Mouse (Mus musculus): Measurements from ENCODE around the gene Tbxas1. TPM values are rescaled to one million over a fixed set of nuclear protein-coding genes. Genes with fewer than 3 reads are reported as not detected.

The Tbxas1 gene
- polyA plus RNA-seq (2015; fragmentation: Nextera tagmentation; extraction: Ambion mirVana), result 2.5 and 2.6 TPM in 2 replicates

GRCm38 (mm10) chr6:38875258-38876070 lies at the start of gene Tbxas1:
Gene Tbxas1, plus strand, starts transcription at chr6:38875404.
- no peaks in the 10 kb centered on the region for H3K9me3 ChIP-seq (replicated peaks)
- WGBS, result under 1% methylated on average over 74 of the region's 77 CpGs
- H3K36me3 ChIP-seq, result no peaks in the 10 kb centered on the region
- H3K9ac ChIP-seq, result peak within 1 kb of the TSS; percentile 97
- H3K27ac ChIP-seq (replicated peaks), result peak within 1 kb of the TSS; percentile 94
- H3K4me1 ChIP-seq, result peaks cover 14% of the 10 kb centered on the region
- H3K27me3 ChIP-seq, result no peaks in the 10 kb centered on the region
- peak; percentile 2; the same call in 1 of the 2 replicates for ATAC-seq (ENCODE audit: insufficient number of reproducible peaks, low FRiP score, low TSS enrichment, low read depth)
- H3K4me3 ChIP-seq (replicated peaks), result peak within 1 kb of the TSS; percentile 96
- H3K4me2 ChIP-seq (replicated peaks), result peak within 1 kb of the TSS; percentile 70

DNA sequence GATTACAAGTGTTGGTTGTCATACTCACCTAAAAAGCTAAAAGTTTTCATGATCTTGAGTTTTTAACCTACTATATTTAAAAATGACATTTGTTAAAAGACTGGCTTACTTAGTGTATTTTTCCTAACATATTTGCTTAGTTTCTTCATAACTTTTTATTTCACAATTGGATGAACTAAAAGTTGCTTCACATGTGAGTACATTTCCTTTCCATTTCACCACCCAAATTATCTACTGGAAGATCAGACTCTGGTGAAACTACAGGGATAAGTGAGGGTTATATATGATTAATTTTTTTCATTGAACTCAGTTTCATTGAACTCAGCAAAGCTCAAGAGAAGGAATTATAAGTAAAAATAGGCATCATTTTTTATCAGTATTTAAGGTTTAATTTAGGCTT lies 49.3 kb upstream of the Tbxas1 start:
- Histone ChIP-seq H3K4me2 (replicated peaks) (no peak overlapping the region), H3K4me3 (replicated peaks) (no peak overlapping the region), H3K9ac (no peak overlapping the region), H3K9me3 (replicated peaks) (no peaks in the 10 kb centered on the region), H3K27me3 (no peaks in the 10 kb centered on the region), H3K4me1 (peaks cover 5% of the 10 kb centered on the region), H3K27ac (replicated peaks) (no peak overlapping the region), H3K36me3 (no peaks in the 10 kb centered on the region)
- no peak for ATAC-seq (ENCODE audit: insufficient number of reproducible peaks, low FRiP score, low TSS enrichment, low read depth)

GRCm38 (mm10) chr6:38826857-38827256 lies 48.3 kb upstream of the Tbxas1 start:
- Histone ChIP-seq H3K27me3 (no peaks in the 10 kb centered on the region), H3K36me3 (no peaks in the 10 kb centered on the region), H3K4me3 (replicated peaks) (no peak overlapping the region), H3K27ac (replicated peaks) (no peak overlapping the region), H3K9ac (no peak overlapping the region), H3K4me2 (replicated peaks) (no peak overlapping the region), H3K4me1 (peaks cover 5% of the 10 kb centered on the region), H3K9me3 (replicated peaks) (no peaks in the 10 kb centered on the region)
- no peak for ATAC-seq (ENCODE audit: insufficient number of reproducible peaks, low FRiP score, low TSS enrichment, low read depth)
- 36% methylated on average over 3 of the region's 3 CpGs for WGBS

DNA sequence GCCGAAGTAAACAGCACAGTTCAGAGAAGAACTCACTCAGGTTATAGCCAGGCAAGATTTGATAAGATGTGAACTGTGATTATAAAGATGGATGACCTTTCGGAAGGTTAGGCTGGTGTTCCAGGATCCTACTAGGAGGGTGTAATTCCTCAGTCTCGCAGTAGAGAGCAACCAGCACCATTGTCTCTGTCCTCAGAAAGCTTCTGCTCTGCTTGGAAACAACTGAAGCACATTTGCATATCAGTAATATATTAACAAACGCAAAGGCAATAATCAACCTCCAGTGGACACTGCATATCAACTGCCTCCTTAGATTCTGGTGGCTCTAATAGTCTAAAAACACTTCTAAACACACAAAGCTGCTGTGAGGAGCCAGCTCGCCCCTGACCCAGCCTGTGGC lies 47.8 kb upstream of the Tbxas1 start:
- no peak for ATAC-seq (ENCODE audit: insufficient number of reproducible peaks, low FRiP score, low TSS enrichment, low read depth)

DNA sequence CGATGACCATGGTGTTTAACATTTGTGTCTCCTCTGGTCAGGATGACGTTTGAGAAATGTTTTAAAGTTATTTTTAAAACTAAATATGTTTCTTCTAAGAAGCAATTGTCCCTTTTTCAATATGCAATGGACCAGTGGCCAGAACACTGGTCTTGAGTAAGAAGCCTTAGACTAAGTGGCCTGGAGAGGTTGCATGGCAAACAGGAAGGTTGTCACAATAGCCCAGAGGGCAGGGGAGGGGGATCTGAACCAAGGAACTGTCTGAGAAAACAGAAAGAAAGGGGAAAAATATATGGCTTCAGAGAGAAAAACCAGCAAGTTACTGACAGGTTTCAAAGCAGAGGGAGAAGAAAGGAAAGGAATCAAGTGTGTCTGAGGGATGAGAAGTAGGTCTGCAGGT lies 47.0 kb upstream of the Tbxas1 start:
- Histone ChIP-seq H3K27ac (replicated peaks) (no peak overlapping the region), H3K9ac (no peak overlapping the region), H3K9me3 (replicated peaks) (no peaks in the 10 kb centered on the region), H3K4me3 (replicated peaks) (no peak overlapping the region), H3K4me2 (replicated peaks) (no peak overlapping the region), H3K36me3 (no peaks in the 10 kb centered on the region), H3K4me1 (peaks cover 10% of the 10 kb centered on the region), H3K27me3 (no peaks in the 10 kb centered on the region)
- ATAC-seq (ENCODE audit: insufficient number of reproducible peaks, low FRiP score, low TSS enrichment, low read depth), result no peak
- WGBS, result 76% methylated on average over 2 of the region's 2 CpGs

More for the DNA sequence above, 47.8 kb upstream of the Tbxas1 start:
- H3K9ac ChIP-seq, result no peak overlapping the region
- H3K27me3 ChIP-seq, result no peaks in the 10 kb centered on the region
- WGBS, result 70% methylated on average over 5 of the region's 5 CpGs
- no peaks in the 10 kb centered on the region for H3K36me3 ChIP-seq
- H3K4me3 ChIP-seq (replicated peaks), result no peak overlapping the region
- H3K9me3 ChIP-seq (replicated peaks), result no peaks in the 10 kb centered on the region
- H3K4me2 ChIP-seq (replicated peaks), result no peak overlapping the region
- peaks cover 5% of the 10 kb centered on the region for H3K4me1 ChIP-seq
- no peak overlapping the region for H3K27ac ChIP-seq (replicated peaks)

- H3K9ac ChIP-seq, result no peak overlapping the region
- no peak overlapping the region for H3K4me2 ChIP-seq (replicated peaks)
- no peaks in the 10 kb centered on the region for H3K9me3 ChIP-seq (replicated peaks)
- WGBS, result 37% methylated on average over 3 of the region's 3 CpGs
- H3K4me1 ChIP-seq, result peaks cover 10% of the 10 kb centered on the region
- H3K36me3 ChIP-seq, result no peaks in the 10 kb centered on the region
- no peak for ATAC-seq (ENCODE audit: insufficient number of reproducible peaks, low FRiP score, low TSS enrichment, low read depth)
- H3K4me3 ChIP-seq (replicated peaks), result no peak overlapping the region
- H3K27me3 ChIP-seq, result no peaks in the 10 kb centered on the region
- no peak overlapping the region for H3K27ac ChIP-seq (replicated peaks)
Observed at GRCm38 (mm10) chr6:38829452-38829851, 45.8 kb upstream of the Tbxas1 start.

DNA sequence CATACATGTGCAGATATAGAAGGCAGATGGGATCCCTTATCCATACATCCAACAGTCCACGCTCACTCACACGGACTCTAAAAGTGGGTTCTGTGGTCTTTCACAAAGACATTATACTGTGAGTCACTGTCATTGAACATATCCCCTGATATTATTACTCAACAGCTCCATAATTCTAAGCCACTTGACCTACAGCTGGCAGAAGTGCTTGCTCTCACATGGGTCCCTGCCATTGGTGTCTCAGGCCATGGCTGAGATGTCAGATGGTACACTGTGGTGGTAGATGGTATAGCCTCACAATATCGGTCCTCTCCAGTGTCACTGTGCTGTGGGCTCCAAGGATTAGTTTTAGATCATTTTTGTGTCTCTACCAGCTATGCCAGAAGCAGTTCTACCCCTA lies 41.5 kb upstream of the Tbxas1 start:
- no peak overlapping the region for H3K27ac ChIP-seq (replicated peaks)
- peaks cover 10% of the 10 kb centered on the region for H3K4me1 ChIP-seq
- ATAC-seq (ENCODE audit: insufficient number of reproducible peaks, low FRiP score, low TSS enrichment, low read depth), result no peak
- no peak overlapping the region for H3K4me3 ChIP-seq (replicated peaks)
- H3K36me3 ChIP-seq, result no peaks in the 10 kb centered on the region
- H3K9ac ChIP-seq, result no peak overlapping the region
- no peaks in the 10 kb centered on the region for H3K27me3 ChIP-seq
- H3K9me3 ChIP-seq (replicated peaks), result no peaks in the 10 kb centered on the region
- no peak overlapping the region for H3K4me2 ChIP-seq (replicated peaks)
- WGBS, result 93% methylated on average over 3 of the region's 3 CpGs

- Histone ChIP-seq H3K4me3 (replicated peaks) (no peak overlapping the region), H3K9ac (no peak overlapping the region), H3K4me2 (replicated peaks) (no peak overlapping the region), H3K36me3 (no peaks in the 10 kb centered on the region), H3K27ac (replicated peaks) (no peak overlapping the region), H3K4me1 (peaks cover 8% of the 10 kb centered on the region; the same call in 1 of the 2 replicates), H3K9me3 (replicated peaks) (no peaks in the 10 kb centered on the region), H3K27me3 (no peaks in the 10 kb centered on the region)
- ATAC-seq (ENCODE audit: insufficient number of reproducible peaks, low FRiP score, low TSS enrichment, low read depth), result no peak
- WGBS, result 84% methylated on average over 2 of the region's 2 CpGs
Observed at GRCm38 (mm10) chr6:38834727-38835126, 40.5 kb upstream of the Tbxas1 start.

- 83% methylated on average over 1 of the region's 1 CpGs for WGBS
- Histone ChIP-seq H3K9ac (no peak overlapping the region), H3K36me3 (no peaks in the 10 kb centered on the region), H3K9me3 (replicated peaks) (no peaks in the 10 kb centered on the region), H3K4me1 (peaks cover 9% of the 10 kb centered on the region), H3K27ac (replicated peaks) (no peak overlapping the region), H3K4me2 (replicated peaks) (no peak overlapping the region), H3K4me3 (replicated peaks) (no peak overlapping the region), H3K27me3 (no peaks in the 10 kb centered on the region)
- ATAC-seq (ENCODE audit: insufficient number of reproducible peaks, low FRiP score, low TSS enrichment, low read depth), result no peak
Observed at GRCm38 (mm10) chr6:38835217-38835616, 40.0 kb upstream of the Tbxas1 start.

DNA sequence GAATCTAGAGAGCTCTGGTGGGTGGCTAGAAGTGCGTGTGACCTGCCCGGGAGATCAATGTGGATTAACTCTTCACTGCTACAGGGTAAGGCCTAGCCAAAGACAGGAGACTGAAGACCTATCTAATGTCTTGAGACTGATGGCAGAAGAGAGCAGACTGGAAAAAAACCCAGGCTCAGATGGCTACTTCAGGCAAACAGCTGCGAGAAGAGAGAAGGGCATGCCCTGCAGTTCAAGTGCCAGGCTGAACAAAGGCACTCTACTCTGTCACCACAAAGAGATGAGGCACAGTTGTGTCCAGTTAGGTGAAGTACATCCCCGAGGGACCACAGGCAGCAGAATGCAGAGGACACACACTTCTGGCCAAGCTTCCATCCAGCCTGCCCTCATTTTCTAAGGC lies 37.1 kb upstream of the Tbxas1 start:
- Histone ChIP-seq H3K4me3 (replicated peaks) (no peak overlapping the region), H3K9ac (no peak overlapping the region), H3K27ac (replicated peaks) (no peak overlapping the region), H3K9me3 (replicated peaks) (no peaks in the 10 kb centered on the region), H3K4me1 (peaks cover 12% of the 10 kb centered on the region), H3K27me3 (no peaks in the 10 kb centered on the region), H3K36me3 (no peaks in the 10 kb centered on the region), H3K4me2 (replicated peaks) (no peak overlapping the region)
- ATAC-seq (ENCODE audit: insufficient number of reproducible peaks, low FRiP score, low TSS enrichment, low read depth), result no peak
- WGBS, result 70% methylated on average over 4 of the region's 4 CpGs

DNA sequence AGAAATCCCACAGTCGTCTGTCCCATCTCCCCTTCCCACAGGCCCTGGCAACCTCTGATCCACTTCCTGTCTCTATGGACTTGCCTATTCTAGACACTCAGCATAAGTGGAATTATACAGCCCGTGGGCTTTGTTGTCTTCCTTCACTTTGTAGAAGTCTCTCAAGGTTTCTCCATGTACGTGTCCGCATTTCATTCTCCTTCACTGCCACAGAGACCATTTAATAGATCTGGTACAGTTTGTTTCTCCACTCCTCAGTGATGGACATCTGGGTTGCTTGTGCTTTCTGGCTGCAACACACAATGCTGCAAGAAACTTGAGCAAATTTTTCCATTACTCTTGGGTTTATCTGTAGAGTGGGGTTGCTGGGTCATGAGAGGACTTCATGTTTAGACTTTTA lies 35.3 kb upstream of the Tbxas1 start:
- no peaks in the 10 kb centered on the region for H3K27me3 ChIP-seq
- WGBS, result 43% methylated on average over 4 of the region's 4 CpGs
- no peaks in the 10 kb centered on the region for H3K9me3 ChIP-seq (replicated peaks)
- H3K36me3 ChIP-seq, result no peaks in the 10 kb centered on the region
- peaks cover 12% of the 10 kb centered on the region for H3K4me1 ChIP-seq
- H3K4me2 ChIP-seq (replicated peaks), result no peak overlapping the region
- no peak overlapping the region for H3K4me3 ChIP-seq (replicated peaks)
- H3K27ac ChIP-seq (replicated peaks), result no peak overlapping the region
- ATAC-seq (ENCODE audit: insufficient number of reproducible peaks, low FRiP score, low TSS enrichment, low read depth), result no peak
- no peak overlapping the region for H3K9ac ChIP-seq

GRCm38 (mm10) chr6:38840380-38840779 lies 34.8 kb upstream of the Tbxas1 start:
- H3K27me3 ChIP-seq, result no peaks in the 10 kb centered on the region
- no peaks in the 10 kb centered on the region for H3K9me3 ChIP-seq (replicated peaks)
- H3K9ac ChIP-seq, result no peak overlapping the region
- H3K36me3 ChIP-seq, result no peaks in the 10 kb centered on the region
- no peak for ATAC-seq (ENCODE audit: insufficient number of reproducible peaks, low FRiP score, low TSS enrichment, low read depth)
- no peak overlapping the region for H3K4me3 ChIP-seq (replicated peaks)
- no peak overlapping the region for H3K27ac ChIP-seq (replicated peaks)
- 61% methylated on average over 2 of the region's 2 CpGs for WGBS
- H3K4me2 ChIP-seq (replicated peaks), result no peak overlapping the region
- H3K4me1 ChIP-seq, result peaks cover 12% of the 10 kb centered on the region
